Mouse (Mus musculus) brain, adult 2 months (tissue): ENCODE measurements around the gene Pacsin1.

ENCODE experiments used
- DNase-seq: peaks from one replicate; pipeline ENCODE4 v3.0.0; 2011; ENCODE audit warnings: low read depth, low spot score

The Pacsin1 gene

DNA sequence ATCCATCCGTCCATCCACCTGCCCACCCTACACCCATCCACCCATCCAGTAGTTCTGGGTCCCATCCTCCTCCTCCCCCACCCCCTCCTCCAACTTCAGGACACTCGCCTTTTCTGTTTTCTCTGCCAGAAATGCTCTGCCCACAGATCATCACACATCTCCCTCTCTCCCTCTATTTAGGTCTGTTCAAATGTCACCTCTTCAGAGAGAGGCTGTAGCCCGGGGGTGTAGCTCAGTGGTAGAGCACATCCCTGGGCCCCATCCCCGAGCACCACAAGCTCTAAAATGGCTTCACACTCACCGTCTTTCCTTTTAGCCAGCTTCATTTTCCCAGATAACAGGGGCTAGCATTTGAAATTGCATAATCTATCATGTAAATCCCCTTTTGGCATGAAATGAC, 22.4 kb downstream of the Pacsin1 start:
- peak; percentile 68 for DNase-seq

DNA sequence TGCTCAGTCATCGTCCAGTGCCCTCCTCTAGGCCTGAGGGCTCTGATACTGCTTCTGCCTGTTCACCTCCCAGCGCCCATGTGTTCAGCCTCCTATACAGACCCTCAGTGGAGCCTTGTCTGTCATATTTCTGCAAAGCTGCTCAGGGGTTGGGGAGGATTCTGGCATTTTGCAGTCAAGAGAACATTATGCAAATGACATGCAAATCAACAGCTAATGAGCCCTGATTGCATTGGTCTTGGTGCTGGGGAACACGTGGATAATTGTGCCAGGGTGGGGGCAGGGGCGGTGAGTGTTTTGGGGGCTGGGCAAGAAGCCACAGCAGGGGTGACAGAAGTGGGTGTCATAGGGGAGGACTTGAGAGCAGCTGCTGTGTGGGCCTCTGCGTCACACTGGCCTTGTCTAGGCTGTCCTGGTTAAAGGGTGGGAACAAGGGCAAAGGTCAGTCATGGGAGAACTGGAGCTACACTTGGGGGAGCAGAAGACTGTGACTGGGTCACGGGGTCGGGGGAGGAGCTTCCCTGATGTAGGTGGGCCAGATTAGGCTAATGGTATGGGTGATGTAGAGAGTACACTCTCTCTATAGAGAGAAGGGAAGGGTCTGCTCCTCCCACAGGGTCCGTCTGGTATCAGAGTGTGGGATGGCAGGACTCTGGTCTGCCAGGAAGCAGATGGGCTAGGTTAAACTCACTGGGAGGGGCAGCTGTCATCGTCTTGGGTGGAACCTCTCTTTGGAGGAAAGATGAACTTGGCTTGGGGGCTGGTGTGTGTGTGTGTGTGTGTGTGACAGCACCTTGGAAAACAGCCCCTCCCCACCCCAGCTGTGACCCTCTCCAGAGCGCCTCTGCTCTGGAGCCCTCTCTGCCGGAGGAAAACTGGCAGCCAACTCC, 23.9 kb downstream of the Pacsin1 start:
- peak; percentile 73 for DNase-seq

DNA sequence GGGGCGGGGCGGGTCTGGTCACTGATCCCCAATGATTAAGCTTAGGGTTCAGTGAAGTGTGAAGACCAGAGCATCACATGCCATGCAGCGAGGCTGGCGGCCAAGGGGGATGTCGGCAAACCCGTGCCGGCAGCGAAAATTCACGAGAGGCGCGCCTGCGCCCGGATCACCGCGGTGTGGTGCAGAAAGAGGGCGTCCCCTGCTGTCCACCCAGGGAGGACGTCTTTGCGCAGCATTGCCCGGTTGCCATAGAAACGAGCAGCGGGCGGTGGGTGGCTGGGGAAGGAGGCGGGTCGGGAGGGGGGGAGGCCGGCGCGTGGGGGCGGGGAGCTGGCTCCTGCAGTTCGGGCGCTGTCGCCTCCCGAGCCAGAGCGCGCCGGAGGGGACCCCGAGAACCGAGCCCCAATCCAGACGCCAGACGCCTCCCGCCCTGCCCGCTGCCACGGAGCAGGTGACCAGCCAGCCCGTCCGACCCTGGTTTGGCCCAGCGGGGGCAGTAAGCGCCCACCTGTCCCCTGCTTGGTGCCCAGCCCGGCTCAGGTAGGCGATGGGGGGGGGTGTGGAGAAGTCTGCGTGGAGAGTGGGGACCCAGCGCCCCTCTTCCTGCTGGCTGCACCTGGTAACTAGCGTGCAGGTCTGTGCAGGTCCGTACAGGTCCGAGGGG, 29.7 kb downstream of the Pacsin1 start:
- DNase-seq: peak; percentile 94

DNA sequence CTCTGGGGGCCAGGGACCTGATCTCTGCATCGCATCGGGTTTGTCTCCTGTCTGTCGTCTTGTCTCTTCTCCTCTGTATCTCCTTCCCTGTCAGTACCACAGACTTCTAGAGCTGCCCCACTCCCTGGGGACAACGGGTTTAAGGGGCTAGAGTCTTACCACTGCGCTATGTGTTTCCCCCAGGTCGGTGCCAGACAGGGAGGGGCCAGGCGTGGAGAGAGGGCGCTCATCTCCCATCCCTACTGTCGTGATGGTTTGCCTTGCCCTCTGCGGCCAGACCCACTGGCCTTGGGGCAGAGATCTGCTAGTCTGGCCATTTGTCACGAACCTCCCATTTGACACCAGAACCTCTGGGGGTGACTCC, 30.2 kb downstream of the Pacsin1 start:
- DNase-seq: no peak

DNA sequence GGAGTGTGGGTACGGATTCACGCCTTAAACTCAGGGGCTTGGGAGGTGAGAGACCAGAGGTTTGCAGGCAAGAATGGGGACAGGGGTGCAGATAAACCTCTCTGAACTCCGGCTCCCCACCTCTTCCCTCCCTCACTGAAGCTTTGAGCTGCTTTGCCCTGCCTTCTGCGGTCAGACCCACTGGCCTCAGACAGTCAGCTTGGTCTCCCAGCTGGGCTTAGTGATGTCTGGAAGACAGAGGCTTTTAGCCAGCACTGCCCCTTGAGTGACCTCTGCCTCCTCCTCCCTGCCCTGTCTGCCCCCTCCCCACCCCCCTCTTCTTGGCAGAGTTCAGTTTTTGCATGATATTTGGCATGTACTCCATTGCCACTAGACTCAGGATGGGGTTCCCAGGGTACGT, 31.1 kb downstream of the Pacsin1 start:
- DNase-seq: no peak

DNA sequence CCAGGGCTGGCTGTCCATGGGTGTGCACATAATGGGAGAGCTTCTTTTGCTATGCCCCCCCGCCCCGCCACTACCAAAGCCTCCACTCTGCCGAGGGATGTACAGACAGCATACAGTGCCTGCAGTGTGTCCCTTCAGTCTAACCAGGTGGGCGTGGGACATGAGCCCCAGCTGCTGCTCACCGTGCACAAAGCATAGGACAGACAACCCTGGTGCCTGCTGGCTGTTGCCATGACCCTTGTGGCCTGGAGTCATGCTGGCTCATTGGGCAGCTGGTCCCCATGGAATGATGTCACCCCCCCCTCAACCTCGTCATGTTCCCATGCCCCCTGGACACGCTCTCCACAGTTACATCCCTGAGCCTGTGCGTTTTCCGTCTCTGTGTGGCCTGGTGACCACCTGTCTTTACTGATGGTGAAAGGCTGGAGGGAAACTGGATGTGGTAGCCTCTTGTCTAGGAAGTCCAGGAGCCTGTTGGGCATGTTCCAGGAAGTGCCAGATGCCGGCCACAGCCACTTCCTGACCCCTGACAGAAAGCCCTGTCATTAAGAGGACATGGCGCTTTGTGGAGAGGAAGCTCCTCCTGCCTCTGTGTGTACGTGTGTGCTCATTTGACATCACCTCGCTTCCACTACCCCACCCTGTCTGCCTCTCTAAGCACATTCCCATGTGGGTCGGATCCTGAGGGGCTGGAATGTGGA, 35.8 kb downstream of the Pacsin1 start:
- no peak for DNase-seq

DNA sequence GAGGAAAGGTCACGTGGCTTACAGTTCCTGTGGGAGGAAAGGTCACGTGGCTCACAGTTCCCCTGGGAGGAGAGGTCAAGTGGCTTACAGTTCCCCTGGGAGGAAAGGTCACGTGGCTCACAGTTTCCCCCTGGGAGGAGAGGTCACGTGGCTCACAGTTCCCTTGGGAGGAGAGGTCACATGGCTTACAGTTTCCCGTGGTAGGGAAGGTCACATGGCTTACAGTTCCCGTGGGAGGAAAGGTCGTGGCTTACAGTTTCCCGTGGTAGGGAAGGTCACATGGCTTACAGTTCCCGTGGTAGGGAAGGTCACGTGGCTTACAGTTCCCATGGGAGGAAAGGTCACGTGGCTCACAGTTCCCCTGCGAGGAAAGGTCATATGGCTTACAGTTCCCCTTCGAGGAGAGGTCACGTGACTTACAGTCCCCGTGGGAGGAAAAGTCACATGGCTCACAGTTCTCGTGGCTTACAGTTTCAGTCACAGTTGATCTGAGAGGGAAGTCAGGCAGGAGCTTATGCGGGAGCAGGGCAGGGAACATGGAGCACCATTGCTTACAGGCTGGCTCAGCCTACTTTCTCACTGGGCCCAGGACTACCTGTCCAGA, 44.4 kb downstream of the Pacsin1 start:
- peak; percentile 66 for DNase-seq

DNA sequence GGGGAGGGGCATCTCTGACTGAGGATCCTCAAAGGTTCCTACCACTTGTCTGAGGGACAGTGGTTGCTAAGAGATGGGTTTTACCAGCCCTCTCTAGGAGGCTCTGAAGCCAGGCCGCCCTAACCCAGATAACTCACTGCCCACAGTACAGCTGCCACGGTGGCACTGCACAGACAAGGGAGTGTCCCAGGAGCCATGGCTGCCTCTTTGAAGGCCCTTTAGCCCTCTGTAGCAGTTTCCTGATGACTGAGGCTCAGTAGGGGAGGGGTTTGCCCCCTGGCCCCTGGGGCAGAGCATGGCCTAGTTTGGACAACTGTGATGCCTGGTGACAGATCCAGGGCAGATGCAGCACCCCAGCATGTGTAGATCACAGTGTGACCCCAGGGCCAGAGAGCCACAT, 45.5 kb downstream of the Pacsin1 start:
- peak; percentile 44 for DNase-seq

DNA sequence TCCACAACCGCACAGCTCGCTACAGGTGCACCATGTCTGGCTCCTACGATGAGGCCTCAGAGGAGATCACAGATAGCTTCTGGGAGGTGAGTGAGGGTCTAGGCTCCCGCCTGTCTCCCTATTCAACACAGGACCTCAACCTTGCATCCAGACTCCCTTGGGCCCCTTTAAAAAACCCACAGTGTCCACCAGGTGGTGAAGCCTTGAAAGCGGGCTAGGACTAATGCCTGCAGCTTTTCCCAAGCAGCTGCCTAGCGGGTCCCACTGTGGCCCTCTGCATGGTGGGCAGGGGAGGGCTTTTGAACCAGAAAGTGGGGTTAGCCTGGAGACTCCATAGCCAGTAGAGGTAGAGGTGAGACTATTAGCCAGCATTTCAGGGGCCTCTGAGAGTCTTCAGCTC, 46.5 kb downstream of the Pacsin1 start:
- DNase-seq: no peak

DNA sequence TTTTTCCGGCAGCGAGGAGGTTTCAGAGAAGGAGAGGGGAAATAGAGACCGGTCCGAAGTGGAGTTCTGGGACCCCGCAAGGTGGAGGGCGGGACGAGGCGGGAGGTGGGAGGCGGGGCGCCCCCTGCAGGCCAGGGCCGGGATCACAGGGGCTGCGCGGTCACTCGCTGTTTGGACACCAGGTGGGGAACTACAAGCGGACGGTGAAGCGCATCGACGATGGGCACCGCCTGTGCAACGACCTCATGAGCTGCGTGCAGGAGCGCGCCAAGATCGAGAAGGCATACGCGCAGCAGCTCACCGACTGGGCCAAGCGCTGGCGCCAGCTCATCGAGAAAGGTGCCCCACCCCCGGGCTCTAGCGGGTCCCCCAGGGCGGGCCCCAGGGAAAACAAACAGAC, 47.2 kb downstream of the Pacsin1 start:
- peak; percentile 79 for DNase-seq

DNA sequence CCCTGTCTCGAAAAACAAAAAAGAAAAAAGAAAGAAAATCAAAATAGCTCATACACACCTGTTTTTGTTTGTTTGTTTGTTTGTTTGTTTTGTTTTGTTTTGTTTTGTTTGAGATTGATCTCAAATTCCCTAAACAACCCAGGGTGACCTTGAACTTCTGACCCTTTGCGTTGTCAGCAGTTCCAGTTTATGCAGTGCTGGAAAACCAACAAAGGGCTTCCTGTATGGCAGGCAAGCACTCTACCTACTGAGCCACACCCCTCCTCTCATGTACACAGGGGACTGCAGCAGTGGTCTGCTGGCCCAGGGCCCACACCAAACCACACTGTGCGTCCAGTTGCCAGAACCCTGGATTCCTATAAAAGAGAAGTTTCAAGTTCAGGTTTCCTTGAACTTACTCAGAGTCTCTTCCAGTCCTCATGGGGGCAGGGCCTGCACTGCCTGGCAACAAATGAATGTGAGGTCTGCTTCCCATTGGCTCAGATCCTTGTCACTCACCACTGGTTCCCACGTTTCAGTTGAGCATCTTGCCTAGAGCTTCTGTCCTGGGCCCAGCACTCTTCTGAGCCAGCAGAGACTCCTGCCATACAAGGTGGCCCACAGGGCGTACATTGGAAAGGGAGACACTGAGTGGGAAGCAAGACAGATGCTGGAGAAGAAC, 48.8 kb downstream of the Pacsin1 start:
- DNase-seq: peak; percentile 84

DNA sequence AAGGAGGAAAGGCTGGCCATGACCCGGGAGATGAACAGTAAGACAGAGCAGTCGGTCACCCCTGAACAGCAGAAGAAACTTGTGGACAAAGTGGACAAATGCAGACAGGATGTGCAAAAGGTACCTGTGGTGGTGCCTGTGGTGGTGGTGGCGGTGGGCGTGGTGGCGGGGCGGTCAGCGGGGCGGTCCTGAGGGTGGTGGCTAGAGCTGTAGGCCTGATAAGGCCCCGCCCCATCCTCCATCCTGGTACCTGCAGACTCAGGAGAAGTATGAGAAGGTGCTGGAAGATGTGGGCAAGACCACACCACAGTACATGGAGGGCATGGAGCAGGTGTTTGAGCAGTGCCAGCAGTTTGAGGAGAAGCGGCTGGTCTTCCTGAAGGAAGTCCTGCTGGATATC, 50.4 kb downstream of the Pacsin1 start:
- DNase-seq: no peak

DNA sequence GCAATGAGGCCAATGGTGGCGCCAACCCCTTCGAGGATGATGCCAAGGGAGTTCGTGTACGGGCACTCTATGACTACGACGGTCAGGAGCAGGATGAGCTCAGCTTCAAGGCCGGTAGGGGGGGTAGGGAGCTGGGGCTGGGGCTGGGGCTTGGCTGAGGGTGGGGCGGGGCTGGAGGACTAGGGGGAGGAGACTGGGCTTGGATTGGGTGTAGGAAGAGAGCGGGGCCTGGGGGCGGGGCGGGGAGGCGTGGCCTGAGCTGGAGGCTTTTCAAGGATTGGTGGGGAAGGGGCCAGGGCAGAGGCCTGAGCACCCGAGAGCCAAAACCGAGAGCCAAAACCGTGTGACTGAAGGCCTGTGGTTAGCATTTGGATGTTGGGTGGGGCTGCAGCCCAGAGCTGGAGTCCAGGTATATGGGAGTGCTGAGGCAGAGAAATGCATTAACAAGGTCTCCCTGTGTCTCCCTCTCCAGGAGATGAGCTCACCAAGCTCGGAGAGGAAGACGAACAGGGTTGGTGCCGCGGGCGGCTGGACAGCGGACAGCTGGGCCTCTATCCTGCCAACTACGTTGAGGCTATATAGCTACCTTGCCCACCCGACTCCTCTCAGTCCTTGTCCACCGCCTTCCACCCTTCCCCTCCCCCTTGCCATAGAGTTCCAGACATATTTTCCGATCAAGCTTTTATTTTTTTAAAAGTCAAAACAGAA, 52.8 kb downstream of the Pacsin1 start:
- peak; percentile 87 for DNase-seq

DNA sequence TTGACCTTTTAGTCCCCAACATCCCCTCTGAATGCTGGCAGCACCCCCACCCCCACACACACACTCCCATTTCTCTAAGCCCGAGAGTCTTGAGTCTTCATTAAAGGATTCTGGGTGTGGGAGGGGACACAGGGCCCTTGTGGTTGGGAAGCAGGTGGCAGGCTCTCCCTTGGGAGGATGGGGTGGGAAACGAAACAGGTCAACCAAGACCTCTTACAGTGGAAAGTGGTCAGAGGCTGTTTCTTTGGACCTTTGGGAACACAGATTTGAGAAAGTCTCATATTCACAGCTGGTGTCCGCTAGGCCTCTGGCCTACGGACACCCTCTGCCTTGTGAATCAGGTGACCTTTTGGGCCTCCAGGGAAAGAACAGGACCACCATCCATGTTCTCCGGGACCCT, 54.3 kb downstream of the Pacsin1 start:
- DNase-seq: no peak

DNA sequence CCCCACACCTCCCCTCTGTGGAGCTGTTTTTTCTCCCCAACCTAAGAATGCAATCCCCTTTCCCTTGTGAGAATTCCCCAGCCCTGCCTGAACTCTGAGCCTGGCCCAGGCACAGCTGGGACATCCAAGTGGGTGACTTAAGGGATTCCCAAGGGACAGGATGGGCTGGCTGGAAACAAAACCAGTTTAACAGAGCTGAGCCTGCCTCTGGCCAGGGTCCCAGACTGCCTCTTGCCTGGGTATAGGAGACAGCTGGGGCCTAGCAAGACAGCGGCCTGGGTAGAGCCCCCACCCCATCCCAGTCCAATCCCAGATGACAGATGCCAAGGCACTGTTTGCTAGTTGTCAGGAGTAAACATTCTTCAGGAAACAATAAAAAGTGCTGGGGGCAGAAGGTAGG, 57.5 kb downstream of the Pacsin1 start:
- no peak for DNase-seq

DNA sequence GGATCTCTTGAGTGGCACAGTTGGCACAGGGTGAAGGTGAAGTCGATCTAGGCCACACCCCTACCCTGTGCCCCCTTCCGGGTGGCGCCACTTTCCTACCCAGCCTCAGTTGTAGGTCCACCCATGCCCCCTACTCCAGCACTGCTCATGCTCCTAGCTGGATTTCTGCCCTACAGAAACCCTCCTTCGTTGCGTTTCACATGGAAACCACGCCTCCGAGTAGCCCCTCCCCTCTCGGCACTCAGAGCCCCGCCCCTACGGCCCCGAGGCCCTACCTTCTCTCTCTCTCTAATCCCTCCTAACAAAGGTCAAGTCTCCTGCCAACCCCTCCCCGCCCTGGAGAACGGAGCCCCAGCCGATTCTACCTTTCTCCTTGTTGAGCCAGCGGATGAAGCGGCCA, 61.5 kb downstream of the Pacsin1 start:
- DNase-seq: no peak

DNA sequence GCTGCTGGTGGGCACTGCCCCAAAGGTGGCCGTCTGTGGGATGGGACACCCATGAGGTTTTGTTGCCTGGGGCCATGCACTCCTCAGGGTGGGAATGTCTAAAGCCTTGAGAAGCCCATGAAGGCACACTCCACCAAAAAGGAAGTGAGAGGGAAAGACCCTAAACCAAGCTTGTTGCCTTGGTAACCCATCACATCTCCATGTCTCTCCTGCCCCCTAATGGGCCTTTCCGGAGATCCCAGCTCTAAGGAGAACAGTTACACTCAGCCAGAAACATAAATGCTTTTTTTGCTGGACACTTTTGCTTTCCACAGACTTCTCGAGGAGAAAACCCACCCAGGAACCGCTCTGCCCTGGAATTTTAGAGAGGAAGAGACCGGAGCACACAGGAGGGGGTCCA, 62.9 kb downstream of the Pacsin1 start:
- DNase-seq: peak; percentile 44

DNA sequence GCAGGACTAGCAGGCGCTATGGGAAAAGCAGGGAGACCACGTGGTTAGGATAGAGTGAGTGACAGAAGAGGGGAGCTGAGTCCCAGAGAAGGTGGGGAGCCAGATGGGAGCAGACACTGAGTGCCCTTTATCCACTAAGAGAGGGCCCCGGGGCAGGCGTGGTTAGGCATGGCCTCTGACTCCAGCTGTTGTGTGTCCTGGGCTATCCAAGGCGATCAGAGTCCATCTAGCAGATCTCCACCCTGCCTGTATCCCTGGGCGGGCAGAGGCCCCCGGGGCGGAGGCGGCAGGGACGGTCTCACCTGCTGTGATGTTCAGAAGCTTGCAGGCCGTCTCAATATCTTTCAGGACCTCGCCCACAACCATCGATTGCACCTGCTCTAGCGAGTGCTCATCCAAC, 64.4 kb downstream of the Pacsin1 start:
- DNase-seq: no peak

DNA sequence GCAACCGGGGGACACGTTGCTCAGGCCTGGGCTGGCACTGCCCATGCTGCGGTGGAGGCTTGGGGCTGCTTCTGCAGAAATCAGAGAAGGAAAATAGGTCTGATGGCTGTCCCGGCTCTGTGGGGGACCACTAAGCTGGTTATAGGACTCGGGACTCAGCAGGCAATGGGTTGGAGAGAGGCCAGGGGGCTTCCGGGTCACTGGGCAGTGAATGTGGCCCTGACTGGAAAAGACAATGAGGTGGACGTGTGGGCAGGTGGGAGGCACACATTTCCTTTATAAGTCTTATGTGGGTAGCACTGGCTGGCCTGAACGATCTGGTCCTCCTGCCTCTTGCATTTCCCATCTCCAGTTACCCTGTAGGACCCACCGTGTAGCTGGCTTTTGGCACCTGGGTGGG, 65.0 kb downstream of the Pacsin1 start:
- no peak for DNase-seq

DNA sequence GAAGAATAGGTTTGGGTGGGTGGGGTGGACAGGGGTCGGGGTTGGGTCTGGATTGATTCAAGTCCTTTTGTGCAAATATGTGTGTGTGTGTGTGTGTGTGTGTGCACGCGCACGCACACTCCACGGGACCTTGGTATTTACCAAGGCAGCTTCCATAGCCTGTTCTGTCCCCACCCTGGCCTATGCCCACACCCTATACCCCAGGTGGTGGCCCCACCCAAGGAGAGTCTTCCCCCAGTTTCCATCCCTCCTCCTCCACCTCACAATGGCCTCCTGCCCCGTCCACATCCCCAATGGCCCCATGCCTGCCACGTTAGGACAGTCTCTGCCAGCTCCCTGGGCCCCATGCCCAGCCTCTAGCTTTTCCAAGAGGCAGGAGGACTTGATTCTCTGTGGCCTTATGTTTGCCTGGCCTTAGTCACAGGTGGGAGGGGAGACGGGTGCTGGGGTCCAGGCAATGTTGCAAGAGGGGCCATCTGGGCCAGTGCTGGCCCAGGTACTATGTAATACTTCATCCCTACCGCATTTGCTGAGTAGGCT, 65.9 kb downstream of the Pacsin1 start:
- peak; percentile 93 for DNase-seq

DNA sequence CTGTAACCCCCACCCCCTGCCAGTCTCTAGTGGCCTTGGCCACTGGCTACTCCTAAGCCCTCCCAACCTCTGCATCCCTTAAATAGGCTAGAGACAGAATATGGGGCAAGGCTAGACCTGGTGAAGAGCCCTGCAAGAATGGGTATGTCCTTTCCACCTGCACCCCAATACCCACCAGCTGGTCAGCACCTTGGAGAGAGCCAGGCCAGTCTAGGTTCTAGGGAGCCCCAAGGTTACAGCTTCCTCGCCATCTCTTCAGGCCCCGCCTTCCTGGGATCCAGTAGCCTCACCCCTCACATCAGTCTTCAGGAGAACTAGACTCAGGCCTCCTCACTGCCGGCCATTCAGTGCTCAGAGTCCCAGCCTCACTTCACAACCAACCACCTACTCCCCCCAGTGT, 69.0 kb downstream of the Pacsin1 start:
- DNase-seq: no peak
